Mouse (Mus musculus) erythroblast, adult 5-6 weeks (primary cell): ENCODE results near the gene Prpf31. TPM values are rescaled to one million over a fixed set of nuclear protein-coding genes. Genes with fewer than 3 reads are reported as not detected.
"Not testable (repeated sequence)": the region's sequence is repeated elsewhere in the genome, so short reads cannot be mapped to it uniquely, and the experiment has no call there.

Experiments used
- ATAC-seq: replicated peaks from 2 replicates; pipeline ENCODE4 v1.8.0; 2016; ENCODE audit warnings: moderate number of reproducible peaks, mild to moderate bottlenecking, moderate TSS enrichment, inconsistent platforms; ENCODE audit not compliant: poor library complexity, low FRiP score, severe bottlenecking
- total RNA-seq, 2 experiments: library from RNA; stranded (forward) in 1 of 2; stranded (reverse) in 1 of 2; fragments of 150-400 nt in 1 of 2; fragments of 200-764, 138-1000 nt in 1 of 2; gene quantifications; 2 replicates each; pipeline versions ENCODE4 v1.2.3 to v1.2.4; 2015 to 2017; ENCODE audit warnings: low replicate concordance in 2 of 2

Gene Prpf31
- total RNA-seq (2015; ENCODE audit: low replicate concordance), result 8.8 and 10.4 TPM in 2 replicates
- total RNA-seq (2017; ENCODE audit: low replicate concordance), result 9.5 and 16.4 TPM in 2 replicates

GRCm38 (mm10) chr7:3629543-3630477 lies at the start of gene Prpf31, which contains the start of gene Tfpt:
Gene Prpf31, plus strand, starts transcription at chr7:3629985.
Gene Tfpt, minus strand, starts transcription at chr7:3629929.
- ATAC-seq, result peak; percentile 92

GRCm38 (mm10) chr7:3580029-3580428 lies 49.8 kb upstream of the Prpf31 start:
- ATAC-seq, result no peak

GRCm38 (mm10) chr7:3585763-3586162 lies 44.0 kb upstream of the Prpf31 start:
- ATAC-seq, result no peak

- no peak for ATAC-seq
These were observed 43.5 kb upstream of the Prpf31 start for GRCm38 (mm10) chr7:3586255-3586654.

- ATAC-seq, result no peak
These were observed 42.5 kb upstream of the Prpf31 start for GRCm38 (mm10) chr7:3587292-3587691.

GRCm38 (mm10) chr7:3590550-3590949 lies 39.2 kb upstream of the Prpf31 start:
- ATAC-seq, result no peak

GRCm38 (mm10) chr7:3591534-3591933 lies 38.3 kb upstream of the Prpf31 start:
- ATAC-seq, result no peak

- ATAC-seq, result no peak
These were observed 35.9 kb upstream of the Prpf31 start for GRCm38 (mm10) chr7:3593855-3594254.

- no peak for ATAC-seq
These were observed 35.1 kb upstream of the Prpf31 start for GRCm38 (mm10) chr7:3594686-3595085.

GRCm38 (mm10) chr7:3595146-3595545 lies 34.6 kb upstream of the Prpf31 start:
- no peak for ATAC-seq

GRCm38 (mm10) chr7:3597755-3598154 lies 32.0 kb upstream of the Prpf31 start:
- not testable (repeated sequence) for ATAC-seq

- ATAC-seq, result peak; percentile 73; the same call in 1 of the 2 replicates
These were observed 28.7 kb upstream of the Prpf31 start for GRCm38 (mm10) chr7:3601119-3601518.

GRCm38 (mm10) chr7:3606798-3607197 lies 23.0 kb upstream of the Prpf31 start:
- no peak for ATAC-seq

GRCm38 (mm10) chr7:3607391-3607790 lies 22.4 kb upstream of the Prpf31 start:
- no peak for ATAC-seq

GRCm38 (mm10) chr7:3608668-3609067 lies 21.1 kb upstream of the Prpf31 start:
- no peak for ATAC-seq

GRCm38 (mm10) chr7:3609082-3609481 lies 20.7 kb upstream of the Prpf31 start:
- ATAC-seq, result no peak

GRCm38 (mm10) chr7:3610437-3610836 lies 19.3 kb upstream of the Prpf31 start:
- ATAC-seq, result no peak

GRCm38 (mm10) chr7:3611006-3611405 lies 18.8 kb upstream of the Prpf31 start:
- no peak for ATAC-seq

GRCm38 (mm10) chr7:3614021-3614420 lies 15.8 kb upstream of the Prpf31 start:
- ATAC-seq, result no peak

GRCm38 (mm10) chr7:3616057-3616388 lies 13.8 kb upstream of the Prpf31 start, which contains the start of gene Oscar:
Gene Oscar, minus strand, starts transcription at chr7:3616157.
- no peak for ATAC-seq
